Mouse (Mus musculus): Measurements from ENCODE around the gene Cacnb4.

Gene Cacnb4

GRCm38 (mm10) chr2:52476801-52477549, 199.7 kb downstream of the Cacnb4 start:
- in situ Hi-C loops (cut with MboI, MseI) = no loop called here

- in situ Hi-C loops (cut with MboI, MseI) = no loop called here
Observed at GRCm38 (mm10) chr2:52475854-52476253, 200.8 kb downstream of the Cacnb4 start.

- in situ Hi-C loops (cut with MboI, MseI) = no loop called here
Observed at GRCm38 (mm10) chr2:52474570-52474969, 202.1 kb downstream of the Cacnb4 start.

GRCm38 (mm10) chr2:52471545-52472291, 204.9 kb downstream of the Cacnb4 start:
- in situ Hi-C loops (cut with MboI, MseI) = no loop called here

- in situ Hi-C loops (cut with MboI, MseI) = no loop called here
Observed at GRCm38 (mm10) chr2:52470044-52470560, 206.5 kb downstream of the Cacnb4 start.

GRCm38 (mm10) chr2:52467629-52468028, 209.0 kb downstream of the Cacnb4 start:
- in situ Hi-C loops (cut with MboI, MseI) = no loop called here

GRCm38 (mm10) chr2:52461206-52461967, 215.2 kb downstream of the Cacnb4 start:
- in situ Hi-C loops (cut with MboI, MseI) = no loop called here

- in situ Hi-C loops (cut with MboI, MseI) = no loop called here
Observed at GRCm38 (mm10) chr2:52455606-52456479, 220.8 kb downstream of the Cacnb4 start.

GRCm38 (mm10) chr2:52449818-52450217, 226.8 kb downstream of the Cacnb4 start:
- in situ Hi-C loops (cut with MboI, MseI) = no loop called here

- in situ Hi-C loops (cut with MboI, MseI) = no loop called here
Observed at GRCm38 (mm10) chr2:52448916-52449315, 227.7 kb downstream of the Cacnb4 start.

- in situ Hi-C loops (cut with MboI, MseI) = no loop called here
Observed at GRCm38 (mm10) chr2:52446648-52447047, 230.0 kb downstream of the Cacnb4 start.

GRCm38 (mm10) chr2:52442125-52442524, 234.5 kb downstream of the Cacnb4 start:
- in situ Hi-C loops (cut with MboI, MseI) = no loop called here

GRCm38 (mm10) chr2:52440420-52441015, 236.1 kb downstream of the Cacnb4 start:
- in situ Hi-C loops (cut with MboI, MseI) = no loop called here

- in situ Hi-C loops (cut with MboI, MseI) = loop anchor here (10.0 kb wide), 1 partner anchor 126 kb away; no protein-coding TSS in a partner anchor
Observed at GRCm38 (mm10) chr2:52438437-52438836, 238.2 kb downstream of the Cacnb4 start.

- in situ Hi-C loops (cut with MboI, MseI) = loop anchor here (10.0 kb wide), 1 partner anchor 127 kb away; no protein-coding TSS in a partner anchor
Observed at GRCm38 (mm10) chr2:52438013-52438412, 238.6 kb downstream of the Cacnb4 start.

- in situ Hi-C loops (cut with MboI, MseI) = loop anchor here (10.0 kb wide), 1 partner anchor 129 kb away; no protein-coding TSS in a partner anchor
Observed at GRCm38 (mm10) chr2:52435919-52436632, 240.6 kb downstream of the Cacnb4 start.

GRCm38 (mm10) chr2:52433365-52433764, 243.3 kb downstream of the Cacnb4 start:
- in situ Hi-C loops (cut with MboI, MseI) = loop anchor here (10.0 kb wide), 1 partner anchor 131 kb away; no protein-coding TSS in a partner anchor

GRCm38 (mm10) chr2:52427383-52427782, 249.2 kb downstream of the Cacnb4 start:
- in situ Hi-C loops (cut with MboI, MseI) = no loop called here

GRCm38 (mm10) chr2:52426041-52426440, 250.6 kb downstream of the Cacnb4 start:
- in situ Hi-C loops (cut with MboI, MseI) = no loop called here

GRCm38 (mm10) chr2:52425523-52425795, 251.2 kb downstream of the Cacnb4 start:
- in situ Hi-C loops (cut with MboI, MseI) = no loop called here

All from regulatory T cell (primary cell).